Mouse (Mus musculus): ENCODE data around the gene Gm36210. TPM values are rescaled to one million over a fixed set of nuclear protein-coding genes. Genes with fewer than 3 reads are reported as not detected.

Gene Gm36210
- polyA plus RNA-seq, 1 experiment from 2014 or later = 0.35 TPM

DNA sequence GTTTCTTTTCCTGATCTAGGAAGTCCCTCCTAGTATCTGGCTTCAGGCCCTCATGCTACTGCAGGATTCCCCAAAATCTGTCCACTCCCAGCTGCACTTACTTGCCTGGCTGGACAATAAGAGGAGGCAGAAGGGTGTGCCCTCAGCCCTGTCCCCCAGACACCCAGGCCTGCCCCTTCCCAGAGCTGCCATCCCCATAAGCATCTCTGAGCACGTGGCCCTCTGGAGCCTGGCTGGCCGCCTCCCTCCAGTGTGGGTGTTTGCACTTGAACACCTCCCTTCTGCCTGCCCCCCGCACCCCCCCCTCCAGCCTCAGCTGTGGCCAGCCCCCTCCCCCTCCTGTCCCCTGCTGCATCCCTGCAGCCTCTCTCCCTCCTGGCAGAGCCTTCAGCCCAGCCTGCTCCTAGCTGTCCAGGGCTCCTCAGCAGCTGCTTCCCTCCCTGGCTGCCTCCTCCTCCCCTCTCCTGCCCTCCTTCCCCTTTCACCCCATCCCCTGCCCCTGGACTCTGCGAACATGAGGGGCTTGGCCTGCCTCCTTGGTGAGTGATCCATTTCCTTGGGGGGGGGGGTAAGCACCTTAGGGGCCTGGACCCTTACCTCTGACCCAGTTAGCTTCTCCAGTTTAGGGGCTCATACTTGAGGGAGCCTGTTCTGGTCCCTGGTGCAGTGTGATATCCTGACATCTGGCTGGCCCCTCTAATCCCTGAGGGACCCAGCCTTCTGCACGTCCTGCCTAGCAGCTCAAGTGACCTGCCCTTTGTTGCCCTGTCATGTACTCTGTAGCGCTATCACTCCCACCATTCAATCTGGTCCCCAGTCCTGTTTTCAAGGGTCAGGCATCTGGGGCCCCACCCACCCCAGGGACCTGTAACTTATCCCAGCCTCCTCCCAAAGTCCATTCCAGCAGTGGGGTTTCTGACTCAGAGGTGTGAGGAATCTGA lies 19.4 kb upstream of the Gm36210 start, which contains the start of gene Ssc5d:
Ssc5d (plus strand) TSS at position 345 of the 941 bp plus-strand sequence.
- H3K9me3 ChIP-seq (ENCODE audit: control insufficient read depth, low read length) = no peaks in the 10 kb centered on the region
- H3K4me2 ChIP-seq (ENCODE audit: low read depth, low read length) = peak within 1 kb of the TSS; percentile 77
- H3K4me3 ChIP-seq (ENCODE audit: low read depth, low read length) = no peak within 1 kb of the TSS
- WGBS = 15% methylated on average over 6 of the region's 6 CpGs
- H3K36me3 ChIP-seq (ENCODE audit: control insufficient read depth, insufficient read depth, low read length) = peaks cover 5% of the 10 kb centered on the region
- H3K27me3 ChIP-seq (replicated peaks; ENCODE audit: control insufficient read depth, insufficient read depth, low read length) = no peaks in the 10 kb centered on the region
- peak within 1 kb of the TSS; percentile 90 for H3K27ac ChIP-seq (replicated peaks; ENCODE audit: low read depth, low read length)
- H3K9ac ChIP-seq (ENCODE audit: low read depth, low read length) = peak within 1 kb of the TSS; percentile 62
- DNase-seq (ENCODE audit: low spot score) (peak; percentile 75), ATAC-seq (ENCODE audit: low read depth) (peak; percentile 58)
- H3K4me1 ChIP-seq (ENCODE audit: control insufficient read depth, insufficient read depth, low read length) = peaks cover 40% of the 10 kb centered on the region

- Histone ChIP-seq H3K27ac (replicated peaks; ENCODE audit: low read depth, low read length) (peak overlapping the region; percentile 90), H3K27me3 (replicated peaks; ENCODE audit: control insufficient read depth, insufficient read depth, low read length) (no peaks in the 10 kb centered on the region), H3K4me2 (ENCODE audit: low read depth, low read length) (peak overlapping the region; percentile 77), H3K4me3 (ENCODE audit: low read depth, low read length) (no peak overlapping the region), H3K9ac (ENCODE audit: low read depth, low read length) (peak overlapping the region; percentile 62), H3K4me1 (ENCODE audit: control insufficient read depth, insufficient read depth, low read length) (peaks cover 40% of the 10 kb centered on the region), H3K36me3 (ENCODE audit: control insufficient read depth, insufficient read depth, low read length) (peaks cover 13% of the 10 kb centered on the region), H3K9me3 (ENCODE audit: control insufficient read depth, low read length) (no peaks in the 10 kb centered on the region)
- ATAC-seq (ENCODE audit: low read depth) = peak; percentile 35; the same call in 1 of the 2 replicates
- WGBS = 6% methylated on average over 2 of the region's 4 CpGs
- peak; percentile 92 for DNase-seq (ENCODE audit: low spot score)
These were observed 18.6 kb upstream of the Gm36210 start for GRCm38 (mm10) chr7:4924891-4925301.

DNA sequence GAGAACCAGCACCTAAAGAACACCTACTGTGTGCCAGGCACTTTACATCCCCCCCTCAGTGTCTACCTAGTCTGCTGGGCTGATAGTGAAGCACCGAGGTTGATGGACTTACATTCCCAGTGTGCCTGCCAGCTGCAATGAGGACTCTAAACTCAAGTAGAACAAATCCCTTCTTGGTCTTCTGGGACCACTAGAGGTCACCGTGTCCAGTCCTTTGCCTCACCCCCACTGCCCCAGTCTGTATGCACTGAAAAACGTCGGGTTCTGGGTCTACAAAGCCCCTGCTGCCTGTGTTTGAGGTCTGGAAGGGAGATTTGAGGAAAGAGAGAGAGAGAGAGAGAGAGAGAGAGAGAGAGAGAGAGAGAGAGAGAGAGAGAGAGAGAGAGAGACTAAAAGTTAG lies 18.2 kb upstream of the Gm36210 start:
- H3K4me1 ChIP-seq (ENCODE audit: control insufficient read depth, insufficient read depth, low read length) = peaks cover 40% of the 10 kb centered on the region
- H3K4me2 ChIP-seq (ENCODE audit: low read depth, low read length) = peak overlapping the region; percentile 77
- H3K27me3 ChIP-seq (replicated peaks; ENCODE audit: control insufficient read depth, insufficient read depth, low read length) = no peaks in the 10 kb centered on the region
- peak overlapping the region; percentile 62 for H3K9ac ChIP-seq (ENCODE audit: low read depth, low read length)
- peaks cover 17% of the 10 kb centered on the region for H3K36me3 ChIP-seq (ENCODE audit: control insufficient read depth, insufficient read depth, low read length)
- peak overlapping the region; percentile 36; the same call in 1 of the 2 replicates for H3K4me3 ChIP-seq (ENCODE audit: low read depth, low read length)
- peak; percentile 39 for DNase-seq (ENCODE audit: low spot score)
- ATAC-seq (ENCODE audit: low read depth) = no peak
- WGBS = 0% methylated on average over 4 of the region's 4 CpGs
- no peaks in the 10 kb centered on the region for H3K9me3 ChIP-seq (ENCODE audit: control insufficient read depth, low read length)
- H3K27ac ChIP-seq (replicated peaks; ENCODE audit: low read depth, low read length) = peak overlapping the region; percentile 90

- WGBS = 6% methylated on average over 34 of the region's 37 CpGs
- peaks cover 40% of the 10 kb centered on the region for H3K4me1 ChIP-seq (ENCODE audit: control insufficient read depth, insufficient read depth, low read length)
These were observed 17.5 kb upstream of the Gm36210 start for GRCm38 (mm10) chr7:4923586-4924364.

DNA sequence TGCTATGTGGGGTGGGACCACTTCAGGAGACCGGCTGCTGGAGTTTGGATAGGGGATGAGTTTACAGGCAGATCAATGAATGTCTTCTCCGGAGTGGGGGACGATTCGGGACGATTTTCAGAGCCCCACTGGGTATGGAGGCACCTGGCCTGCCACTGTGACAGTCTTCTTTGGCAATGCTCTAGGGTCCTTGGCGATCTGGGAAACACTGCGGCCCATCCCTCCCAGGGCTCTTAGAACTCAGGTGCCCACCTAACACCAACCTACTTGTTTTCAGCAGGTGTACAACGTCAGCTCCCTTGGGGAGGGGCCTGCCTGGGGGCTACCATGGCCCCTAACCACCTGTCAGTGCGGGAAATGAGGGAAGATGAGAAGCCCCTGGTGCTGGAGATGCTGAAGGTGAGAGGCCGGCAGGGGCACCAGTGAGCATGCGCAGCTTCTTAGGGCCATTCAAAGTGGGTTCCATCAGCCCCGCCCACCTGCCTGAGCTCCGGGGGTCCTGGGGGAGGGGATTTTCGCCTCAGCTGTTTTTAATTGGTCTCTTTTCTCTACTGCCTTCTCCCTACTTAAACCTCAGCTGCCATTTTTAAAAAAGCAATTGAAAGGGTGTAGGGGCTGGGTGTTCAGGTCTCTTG lies 16.7 kb upstream of the Gm36210 start:
- peak; percentile 31 for ATAC-seq (ENCODE audit: low read depth)
- peak overlapping the region; percentile 36 for H3K4me3 ChIP-seq (ENCODE audit: low read depth, low read length)
- H3K27ac ChIP-seq (replicated peaks; ENCODE audit: low read depth, low read length) = peak overlapping the region; percentile 90
- H3K4me1 ChIP-seq (ENCODE audit: control insufficient read depth, insufficient read depth, low read length) = peaks cover 40% of the 10 kb centered on the region
- WGBS = 2% methylated on average over 14 of the region's 14 CpGs
- peak; percentile 89 for DNase-seq (ENCODE audit: low spot score)
- H3K9ac ChIP-seq (ENCODE audit: low read depth, low read length) = peak overlapping the region; percentile 62
- H3K9me3 ChIP-seq (ENCODE audit: control insufficient read depth, low read length) = no peaks in the 10 kb centered on the region
- no peaks in the 10 kb centered on the region for H3K27me3 ChIP-seq (replicated peaks; ENCODE audit: control insufficient read depth, insufficient read depth, low read length)
- H3K36me3 ChIP-seq (ENCODE audit: control insufficient read depth, insufficient read depth, low read length) = peaks cover 31% of the 10 kb centered on the region
- peak overlapping the region; percentile 77 for H3K4me2 ChIP-seq (ENCODE audit: low read depth, low read length)

More at GRCm38 (mm10) chr7:4923586-4924364, 17.5 kb upstream of the Gm36210 start:
- H3K4me3 ChIP-seq (ENCODE audit: low read depth, low read length) = peak overlapping the region; percentile 36
- DNase-seq (ENCODE audit: low spot score) (peak; percentile 49), ATAC-seq (ENCODE audit: low read depth) (no peak)
- H3K4me2 ChIP-seq (ENCODE audit: low read depth, low read length) = peak overlapping the region; percentile 77
- H3K36me3 ChIP-seq (ENCODE audit: control insufficient read depth, insufficient read depth, low read length) = peaks cover 24% of the 10 kb centered on the region
- peak overlapping the region; percentile 90 for H3K27ac ChIP-seq (replicated peaks; ENCODE audit: low read depth, low read length)
- H3K9ac ChIP-seq (ENCODE audit: low read depth, low read length) = peak overlapping the region; percentile 62
- no peaks in the 10 kb centered on the region for H3K9me3 ChIP-seq (ENCODE audit: control insufficient read depth, low read length)
- no peaks in the 10 kb centered on the region for H3K27me3 ChIP-seq (replicated peaks; ENCODE audit: control insufficient read depth, insufficient read depth, low read length)

- Histone ChIP-seq H3K36me3 (ENCODE audit: control insufficient read depth, insufficient read depth, low read length) (peaks cover 36% of the 10 kb centered on the region), H3K4me1 (ENCODE audit: control insufficient read depth, insufficient read depth, low read length) (peaks cover 40% of the 10 kb centered on the region), H3K27me3 (replicated peaks; ENCODE audit: control insufficient read depth, insufficient read depth, low read length) (no peaks in the 10 kb centered on the region), H3K27ac (replicated peaks; ENCODE audit: low read depth, low read length) (peak overlapping the region; percentile 90), H3K4me2 (ENCODE audit: low read depth, low read length) (peak overlapping the region; percentile 77), H3K9me3 (ENCODE audit: control insufficient read depth, low read length) (no peaks in the 10 kb centered on the region), H3K4me3 (ENCODE audit: low read depth, low read length) (peak overlapping the region; percentile 36), H3K9ac (ENCODE audit: low read depth, low read length) (peak overlapping the region; percentile 62)
- ATAC-seq (ENCODE audit: low read depth) (peak; percentile 63), DNase-seq (ENCODE audit: low spot score) (peak; percentile 90)
- WGBS = 0% methylated on average over 14 of the region's 14 CpGs
These were observed 16.2 kb upstream of the Gm36210 start for GRCm38 (mm10) chr7:4922508-4922907.

- Histone ChIP-seq H3K27me3 (replicated peaks; ENCODE audit: control insufficient read depth, insufficient read depth, low read length) (no peaks in the 10 kb centered on the region), H3K27ac (replicated peaks; ENCODE audit: low read depth, low read length) (peak within 1 kb of the TSS; percentile 90), H3K9ac (ENCODE audit: low read depth, low read length) (peak within 1 kb of the TSS; percentile 62), H3K4me3 (ENCODE audit: low read depth, low read length) (peak within 1 kb of the TSS; percentile 36), H3K36me3 (ENCODE audit: control insufficient read depth, insufficient read depth, low read length) (peaks cover 39% of the 10 kb centered on the region), H3K9me3 (ENCODE audit: control insufficient read depth, low read length) (no peaks in the 10 kb centered on the region), H3K4me2 (ENCODE audit: low read depth, low read length) (peak within 1 kb of the TSS; percentile 77), H3K4me1 (ENCODE audit: control insufficient read depth, insufficient read depth, low read length) (peaks cover 39% of the 10 kb centered on the region)
- no peak for DNase-seq (ENCODE audit: low spot score)
- ATAC-seq (ENCODE audit: low read depth) = no peak
- 29% methylated on average over 8 of the region's 8 CpGs for WGBS
These were observed 15.6 kb upstream of the Gm36210 start, which contains the start of gene Nat14 for GRCm38 (mm10) chr7:4921824-4922482. Gene Nat14, plus strand, starts transcription at chr7:4922028.

All from embryonic facial prominence, embryonic 14.5 days (tissue).